Mouse (Mus musculus) central nervous system, embryonic 18 days (tissue): ENCODE results near the gene Sh2b3. TPM values are rescaled to one million over a fixed set of nuclear protein-coding genes. Genes with fewer than 3 reads are reported as not detected.

Experiments used
- polyA plus RNA-seq: library from polyadenylated mRNA; depleted of rRNA; stranded (reverse); fragments of >200 nt; gene quantifications from 2 replicates; pipeline ENCODE4 v1.2.3, GENCODE M21; 2012; rRNA removed

The Sh2b3 gene
- 8.4 and 8.5 TPM in 2 replicates for polyA plus RNA-seq

DNA sequence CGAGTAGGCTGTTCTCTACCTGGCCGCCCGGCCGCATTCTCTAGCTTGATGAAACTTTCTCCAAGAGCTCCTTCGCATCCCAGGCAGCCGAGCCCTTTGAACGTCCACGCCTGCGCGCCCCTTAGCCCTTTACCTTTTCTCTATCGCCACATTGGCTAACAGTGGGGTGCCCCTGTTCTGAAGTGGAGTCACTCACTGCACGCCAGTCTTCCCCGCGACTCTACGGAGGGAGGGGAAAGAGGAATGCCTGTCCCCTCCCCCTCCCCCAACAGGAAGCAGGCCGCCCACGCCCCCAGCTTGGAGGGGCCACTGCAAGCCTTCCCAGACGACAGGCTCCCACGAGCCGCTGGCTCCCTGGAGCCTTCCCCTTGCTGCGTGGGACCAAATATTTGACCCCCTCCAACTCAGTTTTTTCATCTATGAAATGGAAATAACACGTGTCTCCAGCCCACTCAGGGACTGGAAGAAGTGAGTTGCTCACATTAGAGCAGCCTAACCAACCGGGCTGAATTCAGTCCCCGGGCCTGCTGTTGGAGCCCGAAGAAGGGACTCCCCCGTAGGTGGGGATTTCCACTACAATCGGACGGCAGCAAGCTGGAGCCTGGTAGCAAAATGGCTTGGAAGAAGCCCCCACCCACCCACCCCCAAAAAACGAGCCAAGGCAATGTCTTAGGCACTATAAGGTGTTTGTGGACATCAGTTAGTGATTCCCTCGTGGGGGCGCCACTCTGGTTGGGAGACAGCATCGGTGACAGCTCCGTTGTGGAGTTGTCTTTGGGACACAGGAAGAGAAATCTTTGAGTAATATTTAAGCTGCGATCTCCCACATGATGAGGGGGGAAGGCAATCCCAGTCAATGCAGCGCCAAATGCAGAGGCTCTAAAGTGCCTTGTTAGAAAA, at the start of gene Sh2b3:
TSS of gene Sh2b3 (minus strand) at position 206 of the 900 bp plus-strand sequence.

DNA sequence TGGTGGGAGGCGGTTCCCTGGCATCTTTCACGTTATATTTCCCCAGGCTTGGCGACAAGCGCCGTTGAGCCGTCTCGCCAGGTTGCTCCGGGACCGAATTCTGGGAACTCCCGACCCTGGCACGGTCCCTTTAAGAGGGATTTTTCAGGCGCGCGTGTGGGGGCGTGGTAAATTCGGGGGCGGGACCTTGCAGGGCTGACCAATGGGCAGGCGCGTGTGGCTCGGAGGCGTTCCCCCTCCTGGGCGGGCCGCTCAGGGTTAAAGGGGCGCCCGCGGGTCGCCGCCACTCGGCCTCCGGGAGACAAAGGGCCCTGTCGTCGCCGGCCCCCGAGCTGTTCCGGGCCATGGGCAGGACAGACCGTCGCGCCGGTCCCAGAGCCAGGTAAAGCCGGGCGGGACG, 11.3 kb upstream of the Sh2b3 start, which contains the start of gene Pheta1:
TSS of gene Pheta1 (plus strand) at position 242 of the 400 bp plus-strand sequence.

Other genes starting within 250 kb of the Sh2b3 start
- 133 and 141 TPM in 2 replicates for gene Aldh2, start 243.8 kb downstream of the Sh2b3 start, polyA plus RNA-seq
- gene Acad12, start 218.7 kb downstream of the Sh2b3 start, polyA plus RNA-seq = 2.3 and 2.4 TPM in 2 replicates
- 1.4 and 2.0 TPM in 2 replicates for gene Acad10, start 177.1 kb downstream of the Sh2b3 start, polyA plus RNA-seq
- gene Brap, start 177.1 kb downstream of the Sh2b3 start, polyA plus RNA-seq = 34.8 and 36.3 TPM in 2 replicates
- gene Atxn2, start 126.3 kb downstream of the Sh2b3 start, polyA plus RNA-seq = 129 and 141 TPM in 2 replicates
- 36.3 and 38.2 TPM in 2 replicates for gene Pheta1, start 11.3 kb upstream of the Sh2b3 start, polyA plus RNA-seq
- 41.4 and 53.9 TPM in 2 replicates for gene Cux2, start 212.5 kb upstream of the Sh2b3 start, polyA plus RNA-seq